Mouse (Mus musculus): ENCODE data around the gene Barx2. TPM values are rescaled to one million over a fixed set of nuclear protein-coding genes. Genes with fewer than 3 reads are reported as not detected.

The Barx2 gene
- total RNA-seq, 4 experiments from 2014 or later, result 8.4 to 13.1 (median 10.5) TPM

- no peak for DNase-seq (ENCODE audit: low spot score in 2 of 2)
Measured at GRCm38 (mm10) chr9:31894775-31895320, 18.4 kb downstream of the Barx2 start.

- DNase-seq (ENCODE audit: low spot score in 2 of 2), result no peak
Measured at GRCm38 (mm10) chr9:31888333-31888732, 24.9 kb downstream of the Barx2 start.

DNA sequence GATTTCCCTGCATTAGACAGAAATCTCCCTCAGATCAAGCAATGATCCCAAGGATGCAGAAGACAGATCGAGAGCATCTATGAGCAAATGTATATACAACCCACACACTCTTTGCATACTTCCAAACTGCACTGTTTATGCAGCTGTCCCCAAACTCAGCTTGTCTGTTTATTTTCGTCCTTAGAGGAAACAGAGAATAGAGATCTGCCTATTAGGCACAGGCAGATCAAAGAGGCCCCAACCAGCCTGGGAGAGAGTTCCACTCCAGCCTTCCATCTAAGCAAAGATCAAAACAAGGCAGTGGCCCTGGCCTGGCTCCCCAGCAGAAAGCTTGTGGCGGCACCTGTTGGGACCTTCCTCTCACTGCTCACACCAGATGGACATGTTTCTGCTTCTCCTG lies 27.0 kb downstream of the Barx2 start:
- DNase-seq (ENCODE audit: low spot score in 2 of 2), result no peak

DNA sequence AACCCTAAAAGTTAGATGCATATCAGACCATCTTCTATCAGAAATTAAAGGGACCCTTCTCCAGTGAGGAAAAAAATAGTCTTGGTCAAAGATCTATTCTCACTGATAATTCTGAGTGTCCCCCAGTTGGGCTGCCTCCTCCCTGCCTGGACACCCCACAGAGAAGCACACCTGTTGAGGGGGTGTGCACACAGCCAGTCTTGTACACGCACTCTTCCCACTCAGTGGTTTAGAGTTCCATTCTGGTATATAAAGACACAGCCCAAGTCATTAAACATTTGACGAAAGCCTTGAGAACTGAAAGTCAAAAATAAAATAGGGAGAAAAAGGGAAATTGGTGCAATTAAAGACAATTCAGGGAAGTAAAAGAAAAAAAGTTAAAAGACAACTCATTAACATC lies 30.9 kb downstream of the Barx2 start:
- DNase-seq (ENCODE audit: low spot score in 2 of 2), result no peak

DNA sequence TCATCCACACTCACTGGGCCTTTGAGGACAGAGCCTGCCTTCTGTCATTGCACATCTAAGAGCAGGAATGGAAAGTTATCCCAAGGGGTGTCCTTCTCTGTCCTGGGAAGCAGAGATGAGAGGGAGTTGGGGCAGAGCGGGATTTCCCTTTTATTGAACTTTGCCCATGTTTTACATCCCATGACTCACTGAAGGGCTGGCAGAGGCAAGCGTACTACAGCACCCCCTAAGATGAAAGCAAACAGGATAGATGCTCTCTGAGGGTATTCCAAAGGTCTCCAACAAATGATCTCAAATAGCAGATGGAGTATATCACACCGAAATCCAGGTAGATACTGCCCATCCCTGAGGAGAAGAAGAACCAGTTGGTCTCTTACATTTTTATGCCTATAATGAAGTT lies 37.7 kb downstream of the Barx2 start:
- no peak for DNase-seq (ENCODE audit: low spot score in 2 of 2)

DNA sequence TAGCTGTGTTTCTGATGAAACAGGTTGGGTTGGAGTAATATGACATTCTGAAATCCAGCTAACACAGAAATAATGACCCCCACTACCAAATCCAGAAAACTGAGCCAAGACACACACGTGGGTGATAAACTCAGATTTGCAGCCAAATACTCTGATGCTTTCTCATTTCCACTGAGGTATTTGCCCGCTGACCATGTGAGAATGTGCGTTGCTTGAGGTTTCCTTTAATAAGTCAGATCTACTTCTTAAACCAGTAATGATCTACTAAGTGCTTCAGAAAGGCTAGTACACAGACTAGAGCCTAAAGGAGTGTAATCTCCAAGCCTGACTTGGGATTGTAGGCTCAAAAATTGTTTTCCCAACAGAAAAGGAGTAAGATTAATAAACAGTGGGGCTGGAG lies 39.0 kb downstream of the Barx2 start:
- no peak for DNase-seq (ENCODE audit: low spot score in 2 of 2)

DNA sequence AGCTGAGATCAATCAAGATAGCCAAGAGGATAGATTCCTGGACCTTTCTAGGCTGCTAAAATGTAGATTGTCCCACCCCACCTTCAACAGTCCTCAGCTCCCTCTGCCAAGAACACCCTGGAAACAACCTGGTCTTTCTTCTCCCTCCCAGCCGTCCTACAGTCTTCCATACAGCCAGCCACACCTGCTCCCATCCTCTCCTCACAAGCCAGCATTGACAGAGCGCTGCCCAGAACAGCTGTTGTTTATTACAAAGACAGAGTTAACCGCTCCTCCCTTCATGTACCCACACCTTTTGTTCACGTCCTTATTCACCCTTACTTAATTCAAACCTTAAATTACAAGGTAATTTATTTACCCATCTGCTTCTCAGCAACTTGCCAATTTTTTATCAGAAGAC lies 41.9 kb downstream of the Barx2 start:
- DNase-seq (ENCODE audit: low spot score in 2 of 2), result no peak

- DNase-seq (ENCODE audit: low spot score in 2 of 2), result no peak
Measured at GRCm38 (mm10) chr9:31868823-31869460, 44.3 kb downstream of the Barx2 start.

GRCm38 (mm10) chr9:31863830-31864229 lies 49.4 kb downstream of the Barx2 start:
- DNase-seq (ENCODE audit: low spot score in 2 of 2), result no peak

DNA sequence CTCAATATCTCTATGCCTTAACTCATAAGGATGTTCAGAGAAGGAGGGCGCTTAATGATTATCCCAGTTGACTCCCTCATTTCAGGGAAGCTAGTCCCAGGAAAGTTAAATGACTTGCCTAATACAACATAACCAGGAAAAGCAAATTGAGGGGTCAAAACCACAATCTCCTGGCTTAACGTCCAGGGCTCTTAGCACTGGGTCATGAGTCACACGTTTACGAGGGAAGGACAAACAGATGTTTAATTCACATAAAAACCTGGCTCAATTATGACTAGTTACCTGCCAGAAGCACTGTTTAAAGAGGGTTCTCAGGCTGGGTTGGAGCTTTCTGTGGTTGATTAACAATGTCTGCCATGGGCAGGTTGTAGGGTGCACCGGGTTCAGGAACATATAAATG lies 53.8 kb downstream of the Barx2 start:
- no peak for DNase-seq (ENCODE audit: low spot score in 2 of 2)

DNA sequence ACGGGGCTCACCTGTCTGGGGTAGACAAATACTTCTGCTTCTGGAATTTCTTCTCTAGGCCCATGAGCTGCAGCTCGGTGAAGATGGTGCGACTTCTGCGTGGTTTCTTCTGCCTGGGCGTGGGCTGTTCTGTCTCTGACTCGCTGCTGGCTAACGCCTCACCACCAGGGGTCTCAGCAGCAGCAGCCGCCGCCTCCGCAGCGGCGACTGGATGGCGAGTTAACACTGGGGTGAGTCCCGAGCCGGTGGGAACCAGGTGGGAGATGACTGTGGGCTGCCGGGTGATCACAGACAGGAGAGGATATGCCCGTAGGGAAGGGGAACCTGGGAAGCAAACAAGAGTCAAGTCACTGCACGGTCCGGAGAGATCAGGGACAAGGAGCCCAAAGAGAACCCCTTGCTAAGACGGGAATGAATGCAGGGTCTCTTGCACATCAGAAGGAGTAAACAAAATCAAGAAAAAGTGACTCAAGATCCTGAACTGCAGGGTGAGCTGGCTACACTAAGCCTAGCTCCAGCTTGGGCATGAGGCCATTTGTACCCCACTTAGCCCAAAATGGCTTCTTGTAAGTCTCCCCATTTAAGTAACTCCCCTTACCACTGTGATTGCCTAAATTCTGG lies 54.4 kb downstream of the Barx2 start:
- DNase-seq (ENCODE audit: low spot score in 2 of 2), result no peak

- no peak for DNase-seq (ENCODE audit: low spot score in 2 of 2)
Measured at GRCm38 (mm10) chr9:31857512-31857911, 55.8 kb downstream of the Barx2 start.

GRCm38 (mm10) chr9:31856437-31856836 lies 56.8 kb downstream of the Barx2 start:
- no peak for DNase-seq (ENCODE audit: low spot score in 2 of 2)

GRCm38 (mm10) chr9:31855668-31856067 lies 57.6 kb downstream of the Barx2 start:
- DNase-seq (ENCODE audit: low spot score in 2 of 2), result no peak

DNA sequence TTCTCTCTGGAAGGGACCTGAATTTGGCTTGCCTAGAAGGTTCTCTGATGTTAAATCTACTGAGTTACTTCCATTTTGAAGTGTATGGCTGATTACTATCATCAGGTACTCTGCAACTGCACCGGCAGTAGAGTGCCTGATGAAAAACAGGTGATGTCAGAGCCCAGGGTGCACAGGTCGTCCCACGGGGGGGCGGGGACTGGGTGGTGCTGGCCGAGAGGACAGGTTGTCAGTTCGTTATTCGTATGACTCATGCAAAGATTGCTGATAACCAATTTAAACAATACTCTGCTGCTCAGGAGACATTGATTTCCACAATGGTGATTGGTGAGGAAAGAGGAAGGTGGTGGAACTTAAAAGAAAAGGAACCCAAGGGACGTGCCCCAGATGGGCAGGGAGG lies 61.6 kb downstream of the Barx2 start:
- no peak for DNase-seq (ENCODE audit: low spot score in 2 of 2)

DNA sequence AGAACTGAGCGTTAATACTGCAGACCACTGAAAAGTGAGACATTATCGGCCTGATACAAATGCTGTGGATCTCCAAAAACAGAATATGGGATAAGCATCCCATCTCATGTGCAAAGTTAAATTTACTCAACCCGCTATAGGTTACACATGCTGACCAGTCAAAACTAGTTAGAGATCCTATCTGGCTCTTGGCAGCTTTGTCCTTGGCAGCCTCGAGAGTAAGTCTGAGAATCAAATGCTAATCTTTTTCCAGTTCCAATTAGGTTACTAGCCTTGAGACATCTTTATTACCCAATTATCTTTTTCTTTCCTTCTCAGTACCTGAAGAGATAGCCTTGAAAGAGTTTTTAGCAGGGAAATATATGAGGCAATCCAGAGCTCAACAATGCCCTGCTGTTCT lies 62.6 kb downstream of the Barx2 start:
- DNase-seq (ENCODE audit: low spot score in 2 of 2), result no peak

DNA sequence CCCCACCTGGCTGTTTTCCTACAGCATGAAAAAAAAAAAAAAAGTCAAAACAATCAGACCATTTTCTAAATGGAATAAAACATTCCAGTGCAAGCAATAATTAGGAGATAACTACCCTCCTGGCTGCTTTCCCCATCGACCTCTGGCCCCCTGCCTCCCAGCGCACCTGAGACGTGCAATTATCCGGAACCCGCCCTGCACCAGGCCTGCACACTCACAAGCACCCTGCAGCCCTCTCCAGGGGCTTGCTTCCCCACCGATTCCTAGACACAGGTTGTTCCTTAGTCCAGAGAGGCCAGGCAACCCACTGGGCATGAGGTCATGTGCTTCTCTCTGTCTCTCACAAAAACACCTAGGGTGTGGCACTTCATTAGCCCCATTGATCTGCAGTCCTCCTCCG lies 63.9 kb downstream of the Barx2 start:
- DNase-seq (ENCODE audit: low spot score in 2 of 2), result no peak

- DNase-seq (ENCODE audit: low spot score in 2 of 2), result no peak
Measured at GRCm38 (mm10) chr9:31844614-31845013, 68.6 kb downstream of the Barx2 start.

GRCm38 (mm10) chr9:31841108-31841815 lies 72.0 kb downstream of the Barx2 start:
- no peak for DNase-seq (ENCODE audit: low spot score in 2 of 2)

- DNase-seq (ENCODE audit: low spot score in 2 of 2), result no peak
Measured at GRCm38 (mm10) chr9:31840571-31840970, 72.7 kb downstream of the Barx2 start.

GRCm38 (mm10) chr9:31840037-31840436 lies 73.2 kb downstream of the Barx2 start:
- DNase-seq (ENCODE audit: low spot score in 2 of 2), result no peak

All from gastrocnemius, adult 8-10 months (tissue).